Mouse (Mus musculus): ENCODE measurements around the gene Shc1.

The Shc1 gene

DNA sequence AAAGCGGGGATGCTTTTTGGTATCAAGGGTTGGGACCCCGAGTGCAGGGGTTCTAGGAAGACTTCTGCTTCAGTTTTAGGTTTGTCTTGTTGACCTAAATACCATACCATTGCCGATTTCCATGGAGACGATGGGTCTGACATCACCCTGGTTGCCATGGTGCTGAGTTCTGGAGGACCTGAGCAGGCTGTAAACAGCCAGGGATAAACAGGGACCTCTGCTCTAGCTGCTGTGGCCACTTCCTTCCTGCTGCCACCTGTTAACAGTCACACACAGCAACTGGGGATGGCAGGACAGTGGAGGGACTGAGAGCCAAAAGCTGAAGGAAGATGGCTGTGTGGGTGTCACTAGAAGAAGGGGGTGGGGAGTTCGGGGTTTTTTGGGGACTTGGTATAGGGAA, 19.0 kb downstream of the Shc1 start:
- POLR2A ChIA-PET = interaction anchor here (0.7 to 10.3 kb wide), 32 partner anchors 10 to 286 kb away, joined by 3 to 82 read pairs (median 7); partner anchors contain the start of genes Pmvk (in 3 of the 4), Cks1b (in 2 of the 4), Shc1 (in 2 of the 4) and Efna3 (in 1 of the 4)
- CTCF ChIA-PET = interaction anchor here (0.6 to 2.4 kb wide), 11 partner anchors 11 to 59 kb away, joined by 3 to 28 read pairs (median 6); no protein-coding TSS in a partner anchor

DNA sequence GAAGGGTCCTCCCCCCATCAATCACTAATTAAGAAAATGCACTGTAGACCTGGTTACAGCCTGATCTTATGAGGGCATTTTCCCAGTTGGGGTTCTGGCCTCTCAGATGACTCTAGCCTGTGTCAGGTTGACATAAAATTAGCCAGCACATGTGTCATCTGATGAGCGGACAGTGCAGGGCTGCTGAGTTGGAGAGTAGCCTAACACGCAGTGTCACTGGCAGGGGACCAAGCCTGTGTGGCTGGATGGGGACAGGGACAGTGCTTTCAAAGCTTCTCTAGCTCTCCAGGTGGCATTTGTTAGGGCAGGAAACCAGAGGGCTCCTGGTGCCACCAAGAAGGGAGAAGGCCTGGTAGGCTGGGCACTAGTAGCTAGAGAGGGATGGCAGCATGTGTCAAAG, 22.4 kb downstream of the Shc1 start:
- POLR2A ChIA-PET = interaction anchor here in 2 of 4 experiments (0.6 to 1.3 kb wide), 3 partner anchors 9 to 163 kb away, joined by 3 to 7 read pairs (median 3); no protein-coding TSS in a partner anchor
- CTCF ChIA-PET = interaction anchor here in 2 of 4 experiments (0.6 to 1.9 kb wide), 2 partner anchors 9 to 16 kb away, joined by 3 to 5 read pairs; no protein-coding TSS in a partner anchor

DNA sequence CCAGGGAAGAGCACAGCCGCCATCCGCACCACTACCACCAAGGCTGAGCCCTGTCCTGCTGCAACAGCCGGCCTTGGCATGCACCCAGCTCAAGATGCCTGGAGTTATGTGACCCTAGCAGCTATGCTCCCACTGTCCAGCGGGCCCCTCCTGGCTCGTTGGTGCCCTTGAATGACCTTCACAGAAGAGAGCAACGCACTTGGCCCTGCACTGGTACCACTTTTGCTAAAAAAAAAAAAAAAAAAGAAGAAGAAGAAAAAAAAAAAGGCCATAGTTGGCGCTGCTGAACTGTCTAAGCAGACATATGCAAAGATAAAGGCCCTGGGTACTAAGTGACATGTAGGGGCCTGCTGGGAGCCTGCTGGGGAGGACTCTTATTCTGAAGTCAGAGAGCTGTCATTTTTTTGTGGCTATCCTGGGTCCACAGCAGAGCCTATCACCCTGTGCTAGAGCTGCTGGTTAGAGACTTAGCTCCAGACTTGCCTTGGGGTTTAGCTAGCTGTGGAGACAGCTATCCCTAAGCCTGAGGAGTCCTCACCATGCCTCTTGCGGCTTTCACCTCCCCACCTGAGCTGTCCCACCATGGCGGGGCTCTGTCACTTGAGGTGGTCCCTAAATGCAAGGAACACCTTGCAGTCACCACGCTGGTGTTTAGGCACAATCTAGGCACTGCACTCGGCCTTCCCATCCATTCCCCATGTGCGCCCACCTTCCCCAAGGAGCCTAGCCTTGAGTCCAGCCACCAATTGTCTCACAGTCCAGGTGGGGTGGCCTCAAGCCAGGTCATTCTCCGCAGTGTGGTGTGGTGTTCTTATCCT, 30.7 kb downstream of the Shc1 start:
- POLR2A ChIA-PET = interaction anchor here (0.6 to 7.0 kb wide), 64 partner anchors 8 to 351 kb away, joined by 3 to 82 read pairs (median 5); partner anchors contain the start of genes Pbxip1 (in 3 of the 4), Pygo2 (in 3 of the 4), Cks1b (in 2 of the 4) and Shc1 (in 2 of the 4)
- CTCF ChIA-PET = interaction anchor here (0.6 to 3.3 kb wide), 95 partner anchors 7 to 1179 kb away, joined by 3 to 52 read pairs (median 5); partner anchors contain the start of genes Pbxip1 (in 4 of the 4), Flad1 (in 2 of the 4), Adam15 (in 1 of the 4) and Cks1b (in 1 of the 4)

DNA sequence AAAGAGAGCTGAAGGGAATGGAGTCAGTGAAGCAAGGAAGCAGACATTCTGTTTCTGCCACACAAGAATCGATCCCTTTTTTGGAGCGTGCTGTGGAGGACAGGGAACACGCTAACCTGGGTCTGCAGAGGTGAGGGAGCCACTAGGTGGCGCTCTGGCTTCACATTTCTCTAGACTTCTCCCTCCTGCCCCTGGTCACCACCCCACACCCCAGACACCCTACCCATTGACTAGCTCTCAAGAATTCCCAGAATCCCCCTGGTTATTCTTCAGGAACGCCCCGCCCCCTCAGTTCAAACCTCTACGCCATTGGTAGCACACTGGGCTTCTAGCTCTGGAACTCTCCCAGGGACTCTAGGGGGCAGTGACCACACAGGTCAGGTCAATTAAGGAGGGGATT, 31.3 kb downstream of the Shc1 start:
- POLR2A ChIA-PET = interaction anchor here (0.6 to 7.0 kb wide), 59 partner anchors 9 to 649 kb away, joined by 3 to 82 read pairs (median 5); partner anchors contain the start of genes Pbxip1 (in 3 of the 4), Pygo2 (in 3 of the 4), Cks1b (in 2 of the 4) and Shc1 (in 2 of the 4)
- CTCF ChIA-PET = interaction anchor here (0.5 to 3.3 kb wide), 102 partner anchors 8 to 1180 kb away, joined by 3 to 52 read pairs (median 4); partner anchors contain the start of genes Pbxip1 (in 4 of the 4), Cks1b (in 2 of the 4), Flad1 (in 2 of the 4) and Kcnn3 (in 2 of the 4)

DNA sequence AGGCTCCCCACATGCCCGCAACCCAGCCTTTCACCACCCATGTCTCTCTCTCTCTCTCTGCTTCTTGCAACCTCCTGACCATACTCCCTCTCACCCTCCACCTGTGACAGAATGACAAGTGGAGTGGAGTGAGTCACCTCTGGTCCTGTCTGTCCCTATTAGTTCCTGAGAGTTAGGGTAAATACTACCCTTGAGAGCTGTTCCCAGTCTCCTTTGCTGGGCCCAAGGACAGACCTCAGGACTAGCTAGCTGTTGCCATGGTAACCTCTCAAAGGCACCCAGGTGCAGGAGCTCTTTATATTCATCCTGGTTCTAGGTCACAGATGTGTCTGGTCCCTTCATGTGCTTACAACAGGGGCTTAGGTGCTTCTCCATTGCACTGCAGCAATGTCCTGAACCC, 33.7 kb downstream of the Shc1 start:
- ChIA-PET POLR2A (interaction anchor here in 3 of 4 experiments (0.7 to 7.0 kb wide), 16 partner anchors 15 to 268 kb away, joined by 3 to 82 read pairs (median 3); partner anchors contain the start of genes Pbxip1 (in 2 of the 3), Flad1 (in 1 of the 3) and Pygo2 (in 1 of the 3)), CTCF (interaction anchor here in 2 of 4 experiments (0.8 to 1.4 kb wide), 7 partner anchors 15 to 55 kb away, joined by 3 to 12 read pairs (median 4); partner anchors contain the start of gene Pbxip1 (in 1 of the 2))

DNA sequence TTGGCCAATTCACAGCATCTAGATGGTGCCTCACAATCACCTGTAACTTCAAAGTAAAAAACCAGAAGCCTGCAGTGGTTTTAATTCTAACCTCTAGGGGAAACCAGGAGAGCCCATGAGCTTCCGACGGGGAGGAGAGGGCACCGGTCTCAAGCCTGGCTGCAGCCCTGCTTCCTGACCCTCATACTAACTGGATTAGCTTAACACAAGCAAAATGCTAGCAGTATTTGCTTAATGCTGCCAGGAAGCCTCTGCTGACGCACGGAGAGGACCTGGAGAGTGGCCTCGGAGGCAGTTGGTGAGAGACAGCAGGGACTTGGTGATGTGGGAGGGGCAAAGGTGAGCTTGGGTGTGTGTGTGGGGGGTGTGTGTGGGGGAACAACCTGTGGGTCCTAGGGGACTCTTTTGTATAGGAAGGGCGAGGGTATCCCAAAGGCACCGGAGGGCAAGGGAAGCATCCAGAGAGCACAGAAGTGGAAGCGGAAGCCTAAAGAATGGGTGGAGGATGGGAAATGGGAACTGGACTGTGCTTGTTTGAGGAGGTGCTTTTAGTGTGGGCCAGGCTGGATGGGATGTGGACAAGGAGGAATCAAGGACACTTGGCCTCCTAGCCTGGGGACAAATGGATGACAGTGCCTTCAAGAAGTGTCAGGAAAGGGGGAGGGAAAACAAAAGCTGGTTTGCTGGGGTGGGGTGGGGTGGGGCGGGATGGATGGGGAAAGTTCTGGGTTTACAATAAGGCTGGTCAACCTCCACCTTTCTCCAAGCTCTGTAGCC, 36.3 kb downstream of the Shc1 start, which contains the start of gene Pmvk:
Pmvk (plus strand) TSS at position 141 of the 777 bp plus-strand sequence.
- ChIA-PET CTCF (interaction anchor here (0.5 to 4.8 kb wide), 38 partner anchors 8 to 347 kb away, joined by 3 to 81 read pairs (median 4); partner anchors contain the start of genes Pygo2 (in 2 of the 4), Adam15 (in 1 of the 4), Cks1b (in 1 of the 4) and Shc1 (in 1 of the 4)), POLR2A (interaction anchor here in 3 of 4 experiments (0.5 to 6.1 kb wide), 42 partner anchors 9 to 833 kb away, joined by 3 to 40 read pairs (median 4); partner anchors contain the start of genes Pbxip1 (in 3 of the 3), Cks1b (in 2 of the 3), Shc1 (in 2 of the 3) and Clk2 (in 1 of the 3))

DNA sequence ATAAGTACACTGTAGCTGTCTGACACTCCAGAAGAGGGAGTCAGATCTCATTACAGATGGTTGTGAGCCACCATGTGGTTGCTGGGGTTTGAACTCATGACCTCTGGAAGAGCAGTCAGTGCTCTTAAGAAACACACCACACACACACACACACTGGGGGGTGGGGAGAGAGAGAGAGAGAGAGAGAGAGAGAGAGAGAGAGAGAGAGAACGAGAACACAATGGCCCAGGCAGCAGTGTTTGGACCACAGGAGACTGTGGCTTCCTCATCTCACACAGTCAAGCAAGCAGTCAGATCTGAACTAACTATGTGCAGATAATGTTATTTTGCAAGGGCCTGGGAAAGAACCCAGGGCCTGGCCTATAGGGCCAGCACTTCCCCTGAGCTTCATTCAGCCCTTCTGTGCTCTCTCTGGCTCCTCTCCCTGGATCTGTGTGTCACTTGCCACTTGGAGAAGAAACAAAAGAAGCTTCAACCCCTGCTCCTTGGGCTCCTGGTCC, 37.6 kb downstream of the Shc1 start:
- CTCF ChIA-PET = interaction anchor here (0.6 to 4.8 kb wide), 69 partner anchors 8 to 1172 kb away, joined by 3 to 81 read pairs (median 5); partner anchors contain the start of genes Cks1b (in 2 of the 4), Shc1 (in 2 of the 4), Adam15 (in 1 of the 4) and Efna3 (in 1 of the 4)
- POLR2A ChIA-PET = interaction anchor here in 3 of 4 experiments (0.6 to 6.1 kb wide), 46 partner anchors 9 to 371 kb away, joined by 3 to 40 read pairs (median 5); partner anchors contain the start of genes Cks1b (in 3 of the 3), Shc1 (in 3 of the 3), Pbxip1 (in 2 of the 3) and Pygo2 (in 2 of the 3)

DNA sequence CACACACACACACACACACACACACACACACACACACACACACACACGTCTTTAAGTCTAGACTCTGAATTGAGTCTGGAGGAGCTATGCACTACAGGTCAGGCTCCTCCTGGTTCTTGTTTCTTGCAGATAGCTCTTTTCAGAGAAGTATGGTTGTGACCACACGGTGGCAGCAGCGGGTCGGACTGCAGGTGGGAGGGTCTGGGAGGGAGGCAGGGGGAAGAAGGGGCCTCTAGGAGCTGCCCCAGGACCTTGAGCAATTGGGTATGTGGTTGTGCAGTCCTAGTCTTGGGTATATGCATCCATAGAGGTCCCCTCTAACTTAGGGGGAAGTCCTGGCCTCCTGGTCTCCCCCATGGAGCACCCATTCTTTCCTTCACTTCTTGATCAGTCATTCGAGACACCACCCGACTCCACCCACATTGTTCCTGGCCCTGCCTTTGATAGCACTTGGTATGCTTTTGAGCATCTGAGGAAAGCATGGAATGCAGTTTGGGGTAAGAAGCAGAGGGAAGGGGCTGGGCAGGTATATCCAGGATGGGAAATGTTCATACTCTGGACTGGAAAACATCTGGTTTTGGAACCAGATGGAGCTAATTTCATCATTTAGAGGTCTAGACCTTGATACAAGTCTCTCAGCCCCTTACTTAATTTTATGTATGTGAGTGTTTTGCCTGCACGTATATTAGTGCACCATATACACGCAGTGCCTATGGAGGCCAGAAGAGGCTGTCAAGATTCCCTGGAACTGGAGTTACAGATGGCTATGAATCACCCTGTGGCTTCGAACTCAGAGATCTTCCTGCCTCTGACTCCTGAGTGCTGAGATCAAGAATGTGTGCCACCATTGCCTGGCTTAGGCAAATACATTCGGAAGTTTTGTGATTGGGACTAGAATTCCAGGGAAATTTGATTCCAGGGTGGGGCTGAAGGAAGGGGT, 38.8 kb downstream of the Shc1 start:
- ChIA-PET CTCF (interaction anchor here (0.5 to 4.8 kb wide), 131 partner anchors 9 to 841 kb away, joined by 3 to 81 read pairs (median 4); partner anchors contain the start of genes Cks1b (in 2 of the 4), Flad1 (in 2 of the 4), Kcnn3 (in 2 of the 4) and Pygo2 (in 2 of the 4)), POLR2A (interaction anchor here in 3 of 4 experiments (0.6 to 6.1 kb wide), 58 partner anchors 8 to 904 kb away, joined by 3 to 40 read pairs (median 4); partner anchors contain the start of genes Pbxip1 (in 3 of the 3), Cks1b (in 2 of the 3), Efna3 (in 2 of the 3) and Pygo2 (in 2 of the 3))

DNA sequence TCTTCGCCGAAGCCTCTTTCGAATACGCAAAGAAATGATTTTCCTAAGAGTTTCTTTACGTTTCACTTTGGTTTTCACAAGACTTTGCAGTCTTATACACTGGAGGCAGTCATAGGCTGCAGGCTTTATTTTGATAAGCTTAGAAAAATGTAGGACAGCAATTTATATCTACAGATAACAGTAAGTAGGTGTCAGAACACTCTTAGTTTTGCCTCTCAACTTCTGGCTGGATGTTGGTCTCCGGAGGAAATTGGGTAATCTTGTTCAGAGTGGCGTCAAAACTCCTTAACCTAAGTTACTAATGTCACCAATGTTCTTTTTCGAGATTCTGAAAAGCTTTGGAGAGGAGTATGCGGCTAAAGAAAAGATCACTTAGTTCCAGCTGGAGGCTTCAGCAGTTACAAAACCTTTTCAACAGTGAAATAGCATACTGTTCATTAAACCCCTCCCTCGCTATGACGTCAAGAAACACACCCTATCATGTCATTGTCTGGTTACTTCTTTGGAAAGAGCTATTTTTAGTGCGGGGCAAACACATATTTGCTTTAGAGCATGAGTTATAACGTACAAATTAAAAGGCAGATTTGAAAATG, 40.2 kb downstream of the Shc1 start:
- POLR2A ChIA-PET = interaction anchor here in 3 of 4 experiments (0.6 to 6.1 kb wide), 42 partner anchors 8 to 343 kb away, joined by 3 to 40 read pairs (median 4); partner anchors contain the start of genes Cks1b (in 2 of the 3), Pbxip1 (in 2 of the 3), Pygo2 (in 2 of the 3) and Shc1 (in 2 of the 3)
- CTCF ChIA-PET = interaction anchor here in 3 of 4 experiments (0.6 to 3.6 kb wide), 23 partner anchors 9 to 272 kb away, joined by 3 to 32 read pairs (median 4); partner anchors contain the start of genes Cks1b (in 1 of the 3), Pbxip1 (in 1 of the 3) and Shc1 (in 1 of the 3)

DNA sequence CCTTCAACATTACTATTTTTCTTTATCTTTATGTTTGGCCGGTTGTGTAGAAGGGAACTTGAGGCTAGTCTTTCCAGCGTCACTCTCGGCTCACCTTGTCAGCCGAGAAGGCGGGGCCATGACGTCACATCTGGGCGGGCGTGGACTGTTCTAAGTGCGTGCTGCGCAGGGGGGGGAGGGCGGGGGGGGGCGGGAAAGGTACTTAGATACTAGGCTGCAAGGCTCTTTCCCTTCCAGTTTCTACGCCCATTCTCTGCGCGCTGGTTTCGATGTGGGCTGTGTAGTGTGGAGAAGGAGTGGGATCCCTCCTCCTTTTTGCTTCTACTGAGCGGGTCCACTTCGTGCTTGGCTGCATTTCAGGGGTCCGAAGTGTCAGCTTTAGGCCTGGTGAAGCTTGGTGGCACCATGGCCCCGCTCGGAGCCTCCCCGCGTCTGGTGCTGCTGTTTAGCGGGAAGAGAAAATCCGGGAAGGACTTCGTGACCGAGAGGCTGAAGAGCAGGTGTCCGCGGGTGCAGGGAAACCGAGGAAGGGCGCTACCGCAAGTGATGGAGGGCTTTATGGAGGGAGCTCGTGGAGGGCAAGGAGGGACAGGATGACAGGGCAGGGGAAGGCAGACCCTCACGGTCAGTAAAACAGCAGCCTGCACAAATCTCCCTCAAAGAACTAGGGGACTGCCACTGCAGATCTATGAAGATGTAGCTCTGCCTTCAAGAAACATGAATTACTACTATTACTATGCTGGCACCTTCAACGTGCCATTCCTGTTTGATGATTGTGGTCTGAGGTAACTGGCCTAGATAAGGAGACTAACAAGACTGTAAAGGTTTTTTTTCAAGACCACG, 40.9 kb downstream of the Shc1 start:
- POLR2A ChIA-PET = interaction anchor here in 3 of 4 experiments (0.6 to 6.1 kb wide), 53 partner anchors 8 to 342 kb away, joined by 3 to 40 read pairs (median 4); partner anchors contain the start of genes Pygo2 (in 3 of the 3), Cks1b (in 2 of the 3), Pbxip1 (in 2 of the 3) and Shc1 (in 2 of the 3)
- CTCF ChIA-PET = interaction anchor here in 3 of 4 experiments (0.6 to 3.6 kb wide), 24 partner anchors 8 to 271 kb away, joined by 3 to 32 read pairs (median 4); partner anchors contain the start of genes Cks1b (in 1 of the 3), Pbxip1 (in 1 of the 3) and Shc1 (in 1 of the 3)

DNA sequence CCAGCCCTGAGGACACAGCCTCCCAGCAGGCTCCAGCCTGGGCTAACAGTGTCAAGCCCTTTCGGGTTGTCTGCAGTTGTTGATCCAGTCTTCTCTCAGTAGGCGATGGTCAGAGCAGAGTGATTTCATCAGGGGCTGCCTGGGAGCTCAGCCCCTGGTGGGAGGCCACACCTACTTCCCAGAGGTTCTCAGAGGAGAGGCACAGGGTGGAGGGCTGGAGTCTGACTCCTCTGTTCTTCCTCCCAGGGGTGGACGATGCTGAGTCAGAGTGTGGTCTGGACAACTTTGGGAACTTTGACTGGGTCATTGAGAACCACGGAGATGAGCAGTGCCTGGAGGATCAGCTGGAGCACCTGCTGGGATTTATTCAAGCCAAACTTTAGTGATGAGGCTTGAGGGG, 50.0 kb downstream of the Shc1 start:
- POLR2A ChIA-PET = interaction anchor here (0.5 to 2.6 kb wide), 22 partner anchors 9 to 825 kb away, joined by 3 to 21 read pairs (median 4); partner anchors contain the start of genes Pbxip1 (in 2 of the 4), Flad1 (in 1 of the 4), Gatad2b (in 1 of the 4) and Pmvk (in 1 of the 4)
- CTCF ChIA-PET = interaction anchor here (0.5 to 3.4 kb wide), 12 partner anchors 12 to 445 kb away, joined by 3 to 23 read pairs (median 4); partner anchors contain the start of genes Il6ra (in 1 of the 4) and Pbxip1 (in 1 of the 4)

DNA sequence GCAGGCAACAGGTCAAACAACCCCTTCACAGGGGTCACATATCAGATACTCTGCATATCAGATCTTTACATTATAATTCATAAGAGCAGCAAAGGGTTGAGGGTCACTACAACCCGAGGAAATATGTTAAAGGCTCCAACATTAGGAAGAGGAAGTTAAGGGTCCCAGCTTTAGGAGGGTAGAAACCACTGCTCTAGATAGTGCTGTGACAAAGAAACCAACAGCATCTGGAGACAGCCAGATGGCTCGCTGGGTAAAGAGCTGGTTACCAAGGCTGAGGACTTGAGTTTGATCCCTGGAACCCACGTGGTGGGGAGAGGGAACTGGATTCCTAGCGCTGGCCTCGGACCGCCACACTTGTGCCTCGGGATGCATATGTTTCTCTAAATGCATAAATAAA, 54.0 kb downstream of the Shc1 start:
- CTCF ChIA-PET = interaction anchor here in 2 of 4 experiments (0.6 to 1.2 kb wide), 6 partner anchors 9 to 23 kb away, joined by 3 to 9 read pairs (median 4); no protein-coding TSS in a partner anchor

DNA sequence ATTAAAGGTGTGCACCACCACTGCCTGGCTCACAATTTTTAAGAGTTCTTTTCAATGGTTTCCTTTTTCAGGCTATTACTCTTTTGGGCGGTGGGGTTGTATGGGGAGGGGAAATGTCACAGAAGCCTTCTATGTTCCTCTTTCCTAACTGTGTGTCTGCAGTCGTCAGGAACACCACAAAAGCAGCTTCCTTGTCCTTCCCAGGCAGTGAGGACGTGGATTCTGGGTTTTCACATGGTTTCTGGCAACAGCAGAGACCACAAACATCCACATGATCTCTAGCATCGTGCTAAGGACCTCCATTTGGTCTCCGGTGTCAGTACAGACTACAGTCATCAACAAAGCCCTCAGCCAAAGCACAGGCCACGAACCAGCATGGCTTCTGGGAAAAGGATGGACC, 55.6 kb downstream of the Shc1 start:
- ChIA-PET CTCF (interaction anchor here in 2 of 4 experiments (0.6 to 0.9 kb wide), 3 partner anchors 18 to 427 kb away, joined by 3 to 5 read pairs (median 4); partner anchors contain the start of gene Shc1 (in 1 of the 2)), POLR2A (no interaction called here)

More for the DNA sequence above, 54.0 kb downstream of the Shc1 start:
- POLR2A ChIA-PET = interaction anchor here in 3 of 4 experiments (0.6 to 1.3 kb wide), 5 partner anchors 12 to 115 kb away, joined by 3 to 4 read pairs (median 4); partner anchors contain the start of gene Pbxip1 (in 1 of the 3)

All from embryonic stem cell, embryonic (primary cell).